9 mouse cellular contexts compared by ENCODE assay signal in genomic region chr5:37354385-37354784, GRCm38 (mm10). TPM values are rescaled to one million over a fixed set of nuclear protein-coding genes. Genes with fewer than 3 reads are reported as not detected.
A peak's percentile ranks its signal among the peaks of the same experiment; 100 is the strongest.
DNase-seq lines count a peak whose midpoint lies in the region; ATAC-seq and TF ChIP-seq lines count a peak whose summit lies in the region.
"Had no signal": no experiment of that assay in that cellular context is flagged by ENCODE, and none has a peak within 500 bp of the region (broad histone marks: within the 10 kb centered on the region; RNA-seq: fewer than 3 reads in every experiment).

No protein-coding gene starts in this region.

- H3K4me3 ChIP-seq in heart, postnatal 0 days (ENCODE audit: low read depth, low read length) = no peak overlapping the region
- no peak overlapping the region for H3K4me3 ChIP-seq in testis, adult 2 months (ENCODE audit: control insufficient read depth, low read depth, low read length)
- H3K4me3 ChIP-seq: hindbrain, embryonic 15.5 days had no signal

- no peaks in the 10 kb centered on the region for H3K9me3 ChIP-seq in heart, postnatal 0 days (replicated peaks; ENCODE audit: control insufficient read depth, low read length)
- H3K9me3 ChIP-seq: hindbrain, embryonic 15.5 days had no signal

- no peak overlapping the region for H3K9ac ChIP-seq in heart, postnatal 0 days (replicated peaks; ENCODE audit: low read depth, low read length)
- H3K9ac ChIP-seq: hindbrain, embryonic 15.5 days had no signal

- 70% methylated on average over 4 of the region's 4 CpGs for WGBS in heart, postnatal 0 days

- no peak for TF ChIP-seq EP300 in heart, postnatal 0 days (IDR thresholded peaks at IDR 0.05; ENCODE audit: low read depth)

- intact Hi-C loops in heart, postnatal 25 days (cut with DNase I) = loop anchor here (2.0 kb wide), 1 partner anchor 56 kb away; no protein-coding TSS in a partner anchor

- peak; percentile 30 for DNase-seq in heart, postnatal 0 days (ENCODE audit: low spot score)
- no peak for DNase-seq in heart, postnatal 25 days (ENCODE audit: low spot score)
- no peak for DNase-seq in testis, postnatal 14 days (ENCODE audit: low spot score)
- DNase-seq in c-Kit-positive CD71-positive TER-119-positive erythroid progenitor cells, embryonic 14.5 days (ENCODE audit: low spot score) = peak; percentile 33
- peak; percentile 40 for DNase-seq in induced T-regulatory cell, adult 2 months (ENCODE audit: low read depth)
- peak; percentile 46 for DNase-seq in mesoderm, embryonic 11.5 days (ENCODE audit: low read depth, low spot score)

- H3K27ac ChIP-seq in heart, postnatal 0 days (ENCODE audit: low read depth) = no peak overlapping the region
- no peak overlapping the region for H3K27ac ChIP-seq in testis, adult 2 months (ENCODE audit: control insufficient read depth, insufficient read depth, low read depth, low read length)
- H3K27ac ChIP-seq: hindbrain, embryonic 15.5 days had no signal

- no peak overlapping the region for H3K4me2 ChIP-seq in heart, postnatal 0 days (ENCODE audit: low read depth, low read length)
- H3K4me2 ChIP-seq: hindbrain, embryonic 15.5 days had no signal

- TF ChIP-seq CTCF in heart, postnatal 0 days (IDR thresholded peaks at IDR 0.05; ENCODE audit: low read depth) = peak; percentile 64
- peak; percentile 10; the same call in 1 of the 2 replicates for TF ChIP-seq CTCF in testis, adult 2 months (IDR thresholded peaks at IDR 0.05; ENCODE audit: control insufficient read depth, insufficient read depth, insufficient replicate concordance, low read depth, low read length)

- no peak for TF ChIP-seq POLR2A in testis, adult 2 months (IDR thresholded peaks at IDR 0.05; ENCODE audit: control insufficient read depth, low read depth, low read length)

- peaks cover 11% of the 10 kb centered on the region for H3K36me3 ChIP-seq in heart, postnatal 0 days (replicated peaks; ENCODE audit: control insufficient read depth, insufficient read depth, low read length)
- H3K36me3 ChIP-seq in testis, adult 2 months (ENCODE audit: control insufficient read depth, insufficient read depth, low read length) = no peaks in the 10 kb centered on the region
- H3K36me3 ChIP-seq: hindbrain, embryonic 15.5 days had no signal

- no peaks in the 10 kb centered on the region for H3K4me1 ChIP-seq in heart, postnatal 0 days (ENCODE audit: control insufficient read depth, insufficient read depth)
- no peaks in the 10 kb centered on the region for H3K4me1 ChIP-seq in testis, adult 2 months (ENCODE audit: control insufficient read depth, insufficient read depth, low read length)
- H3K4me1 ChIP-seq: hindbrain, embryonic 15.5 days had no signal

- no peaks in the 10 kb centered on the region for H3K27me3 ChIP-seq in heart, postnatal 0 days (ENCODE audit: control insufficient read depth, insufficient read depth, low read length)
- H3K27me3 ChIP-seq in testis, adult 2 months (ENCODE audit: control insufficient read depth, insufficient read depth, low read length) = no peaks in the 10 kb centered on the region
- H3K27me3 ChIP-seq: hindbrain, embryonic 15.5 days had no signal

- ATAC-seq in heart, postnatal 0 days (ENCODE audit: insufficient read depth, low read depth) = no peak
- no peak for ATAC-seq in monocyte, adult 5-6 weeks (replicated peaks; ENCODE audit: insufficient number of reproducible peaks, low FRiP score, low TSS enrichment, poor library complexity, severe bottlenecking)

RNA-seq across cellular contexts. Expression of gene Evc2, which starts 16.1 kb away (rescaled TPM):
- 3.0 and 9.2 TPM in 2 replicates for total RNA-seq in heart, postnatal 0 days (2014; rRNA removed; ENCODE audit: low replicate concordance)
- polyA plus RNA-seq in heart, postnatal 0 days (2015; fragmentation: Nextera tagmentation; extraction: Ambion mirVana) = 3.0 and 3.6 TPM in 2 replicates
- total RNA-seq in heart, postnatal 25 days (2021) = 1 to 10 TPM; 3.6 to 3.9 TPM
- 1.7 and 1.8 TPM in 2 replicates for polyA plus RNA-seq in testis, adult 2 months (2012; rRNA removed)
- 0.21 TPM in 1 of 3 replicates, not detected in the others for total RNA-seq in monocyte, adult 5-6 weeks (2017)

RNA-seq across cellular contexts. Expression of gene Evc, which starts 17.7 kb away (rescaled TPM):
- total RNA-seq in heart, postnatal 0 days (2014; rRNA removed; ENCODE audit: low replicate concordance) = 2.8 and 4.6 TPM in 2 replicates
- 1.8 and 2.0 TPM in 2 replicates for polyA plus RNA-seq in heart, postnatal 0 days (2015; fragmentation: Nextera tagmentation; extraction: Ambion mirVana)
- total RNA-seq in heart, postnatal 25 days (2021) = 1 to 10 TPM; 3.8 to 5.8 TPM
- 0.46 and 0.88 TPM in 2 replicates for polyA plus RNA-seq in testis, adult 2 months (2012; rRNA removed)
- 0.43 to 1.4 TPM (median 0.78 TPM) in 3 replicates for total RNA-seq in monocyte, adult 5-6 weeks (2017)

Comparison
In these comparisons a context has a peak if more than half of its experiments do, and no peak if none do; other contexts are left out.
1. DNase-seq: peak in heart, postnatal 0 days (single experiment), c-Kit-positive CD71-positive TER-119-positive erythroid progenitor cells, embryonic 14.5 days (single experiment), induced T-regulatory cell, adult 2 months (single experiment) and mesoderm, embryonic 11.5 days (single experiment); none in heart, postnatal 25 days (single experiment) and testis, postnatal 14 days (single experiment).